Mouse (Mus musculus) heart, embryonic 11.5 days (tissue): ENCODE data around the gene Apol6. TPM values are rescaled to one million over a fixed set of nuclear protein-coding genes. Genes with fewer than 3 reads are reported as not detected.

Source experiments
- ATAC-seq: fragments of 200-750 bp; cut with Nextera tagmentation; replicated peaks from 2 replicates; pipeline ENCODE4 v1.8.0; 2017; ENCODE audit warnings: moderate library complexity; ENCODE audit not compliant: insufficient number of reproducible peaks, low FRiP score, low TSS enrichment
- H3K27ac ChIP-seq: fragments of 300-500 bp; sonication (generic); 2 replicates; pipeline ENCODE4 v1.5.1; 2014; ENCODE audit warnings: mild to moderate bottlenecking, low read depth, low read length
- H3K27me3 ChIP-seq: fragments of 300-500 bp; sonication (generic); 2 replicates; pipeline ENCODE4 v1.6.1; 2014; ENCODE audit warnings: mild to moderate bottlenecking, low read length, mixed read lengths; ENCODE audit not compliant: control insufficient read depth, insufficient read depth
- H3K36me3 ChIP-seq: fragments of 300-500 bp; sonication (generic); 2 replicates; pipeline ENCODE4 v1.6.1; 2014; ENCODE audit warnings: mild to moderate bottlenecking, low read length, moderate library complexity, mixed read lengths; ENCODE audit not compliant: control insufficient read depth, insufficient read depth
- H3K4me1 ChIP-seq: fragments of 300-500 bp; sonication (generic); 2 replicates; pipeline ENCODE4 v1.6.1; 2014; ENCODE audit warnings: low read length; ENCODE audit not compliant: control insufficient read depth, insufficient read depth
- H3K4me2 ChIP-seq: fragments of 300-500 bp; sonication (generic); 2 replicates; pipeline ENCODE4 v1.6.1; 2014; ENCODE audit warnings: mild to moderate bottlenecking, moderate library complexity
- H3K4me3 ChIP-seq: fragments of 300-500 bp; sonication (generic); 2 replicates; pipeline ENCODE4 v1.5.1; 2014; ENCODE audit warnings: low read depth, low read length
- H3K9ac ChIP-seq: fragments of 300-500 bp; sonication (generic); 2 replicates; pipeline ENCODE4 v1.6.1; 2014; ENCODE audit warnings: mild to moderate bottlenecking, low read depth, low read length, moderate library complexity
- H3K9me3 ChIP-seq: fragments of 300-500 bp; sonication (generic); replicated peaks from 2 replicates; pipeline ENCODE4 v1.6.1; 2016; ENCODE audit warnings: low read length; ENCODE audit not compliant: control insufficient read depth
- WGBS: fragments of 180-500 bp; shearing (Covaris S2); extraction: QIAGEN DNeasy Blood & Tissue Kit; methylation state at CpG from one replicate; pipeline ENCODE4 v1.1.7; 2014; ENCODE audit not compliant: insufficient replicate concordance; 5-methylcytosine and 5-hydroxymethylcytosine counted together
- polyA plus RNA-seq: library from polyadenylated mRNA; unstranded; fragments of >200 nt; fragmentation: Nextera tagmentation; extraction: Ambion mirVana; gene quantifications from 2 replicates; pipeline ENCODE4 v1.2.1, GENCODE M21; 2014

The Apol6 gene
- polyA plus RNA-seq, 1 experiment from 2014 or later = 0.16 TPM

GRCm38 (mm10) chr15:77079256-77079822, 34.8 kb downstream of the Apol6 start:
- no peak overlapping the region for H3K9ac ChIP-seq
- H3K27ac ChIP-seq = no peak overlapping the region
- no peak overlapping the region for H3K4me2 ChIP-seq
- ATAC-seq = no peak
- WGBS = 74% methylated on average over 14 of the region's 14 CpGs
- no peaks in the 10 kb centered on the region for H3K27me3 ChIP-seq
- H3K4me1 ChIP-seq = no peaks in the 10 kb centered on the region
- H3K36me3 ChIP-seq = peaks cover 38% of the 10 kb centered on the region
- no peaks in the 10 kb centered on the region for H3K9me3 ChIP-seq
- H3K4me3 ChIP-seq = no peak overlapping the region

GRCm38 (mm10) chr15:77079890-77080361, 35.4 kb downstream of the Apol6 start:
- ATAC-seq = no peak
- no peak overlapping the region for H3K4me2 ChIP-seq
- no peaks in the 10 kb centered on the region for H3K4me1 ChIP-seq
- H3K27ac ChIP-seq = no peak overlapping the region
- peaks cover 40% of the 10 kb centered on the region for H3K36me3 ChIP-seq
- no peaks in the 10 kb centered on the region for H3K27me3 ChIP-seq
- 76% methylated on average over 11 of the region's 11 CpGs for WGBS
- H3K4me3 ChIP-seq = no peak overlapping the region
- no peaks in the 10 kb centered on the region for H3K9me3 ChIP-seq
- no peak overlapping the region for H3K9ac ChIP-seq

GRCm38 (mm10) chr15:77080684-77081254, 36.2 kb downstream of the Apol6 start:
- 0 out of 2 replicates have a peak, but pooled peaks cover 5% of the 10 kb centered on the region for H3K4me1 ChIP-seq
- no peak overlapping the region for H3K4me3 ChIP-seq
- ATAC-seq = no peak
- 68% methylated on average over 14 of the region's 14 CpGs for WGBS
- no peak overlapping the region for H3K4me2 ChIP-seq
- H3K9me3 ChIP-seq = no peaks in the 10 kb centered on the region
- H3K9ac ChIP-seq = no peak overlapping the region
- H3K27me3 ChIP-seq = no peaks in the 10 kb centered on the region
- peaks cover 43% of the 10 kb centered on the region for H3K36me3 ChIP-seq
- no peak overlapping the region for H3K27ac ChIP-seq

- Histone ChIP-seq H3K4me3 (no peak overlapping the region), H3K4me1 (peaks cover 6% of the 10 kb centered on the region), H3K27ac (no peak overlapping the region), H3K9me3 (no peaks in the 10 kb centered on the region), H3K9ac (no peak overlapping the region), H3K4me2 (no peak overlapping the region), H3K27me3 (no peaks in the 10 kb centered on the region), H3K36me3 (peaks cover 40% of the 10 kb centered on the region)
- no peak for ATAC-seq
- WGBS = 81% methylated on average over 5 of the region's 5 CpGs
These were observed 36.9 kb downstream of the Apol6 start for GRCm38 (mm10) chr15:77081454-77081853.

- H3K4me1 ChIP-seq = peaks cover 18% of the 10 kb centered on the region
- H3K36me3 ChIP-seq = peaks cover 16% of the 10 kb centered on the region
- no peak overlapping the region for H3K9ac ChIP-seq
- no peak for ATAC-seq
- no peaks in the 10 kb centered on the region for H3K27me3 ChIP-seq
- WGBS = 55% methylated on average over 7 of the region's 7 CpGs
- peak overlapping the region; percentile 65; the same call in 1 of the 2 replicates for H3K27ac ChIP-seq
- no peak overlapping the region for H3K4me2 ChIP-seq
- no peak overlapping the region for H3K4me3 ChIP-seq
- no peaks in the 10 kb centered on the region for H3K9me3 ChIP-seq
These were observed 41.3 kb downstream of the Apol6 start for GRCm38 (mm10) chr15:77085818-77086217.

- H3K4me1 ChIP-seq = peaks cover 23% of the 10 kb centered on the region
- H3K27ac ChIP-seq = peak overlapping the region; percentile 46; the same call in 1 of the 2 replicates
- 84% methylated on average over 1 of the region's 1 CpGs for WGBS
- H3K9me3 ChIP-seq = no peaks in the 10 kb centered on the region
- H3K36me3 ChIP-seq = peaks cover 21% of the 10 kb centered on the region
- no peak overlapping the region for H3K4me2 ChIP-seq
- no peak for ATAC-seq
- no peak overlapping the region for H3K4me3 ChIP-seq
- no peaks in the 10 kb centered on the region for H3K27me3 ChIP-seq
- H3K9ac ChIP-seq = no peak overlapping the region
These were observed 42.0 kb downstream of the Apol6 start for GRCm38 (mm10) chr15:77086488-77086887.

GRCm38 (mm10) chr15:77089249-77089648, 44.7 kb downstream of the Apol6 start:
- H3K9ac ChIP-seq = no peak overlapping the region

GRCm38 (mm10) chr15:77090531-77090930, 46.0 kb downstream of the Apol6 start:
- Histone ChIP-seq H3K27ac (no peak overlapping the region), H3K4me1 (peaks cover 19% of the 10 kb centered on the region), H3K27me3 (no peaks in the 10 kb centered on the region), H3K9me3 (no peaks in the 10 kb centered on the region), H3K4me2 (no peak overlapping the region), H3K4me3 (no peak overlapping the region), H3K9ac (no peak overlapping the region), H3K36me3 (peaks cover 24% of the 10 kb centered on the region; the same call in 1 of the 2 replicates)
- WGBS = 74% methylated on average over 5 of the region's 5 CpGs
- ATAC-seq = no peak

More at GRCm38 (mm10) chr15:77089249-77089648, 44.7 kb downstream of the Apol6 start:
- 72% methylated on average over 11 of the region's 11 CpGs for WGBS
- Histone ChIP-seq H3K36me3 (peaks cover 29% of the 10 kb centered on the region), H3K27me3 (no peaks in the 10 kb centered on the region), H3K9me3 (no peaks in the 10 kb centered on the region), H3K4me2 (no peak overlapping the region), H3K27ac (0 out of 2 replicates have a peak overlapping the region, but pooled peaks have one; percentile 19), H3K4me3 (no peak overlapping the region), H3K4me1 (peaks cover 23% of the 10 kb centered on the region)
- ATAC-seq = no peak

GRCm38 (mm10) chr15:77091394-77091793, 46.9 kb downstream of the Apol6 start:
- no peak overlapping the region for H3K27ac ChIP-seq
- no peak for ATAC-seq
- no peak overlapping the region for H3K4me2 ChIP-seq
- H3K27me3 ChIP-seq = no peaks in the 10 kb centered on the region
- no peak overlapping the region for H3K4me3 ChIP-seq
- WGBS = 76% methylated on average over 4 of the region's 4 CpGs
- H3K9me3 ChIP-seq = no peaks in the 10 kb centered on the region
- no peak overlapping the region for H3K9ac ChIP-seq
- peaks cover 27% of the 10 kb centered on the region for H3K36me3 ChIP-seq
- peaks cover 18% of the 10 kb centered on the region for H3K4me1 ChIP-seq
